Mouse (Mus musculus): ENCODE measurements around the gene Tssk6. TPM values are rescaled to one million over a fixed set of nuclear protein-coding genes. Genes with fewer than 3 reads are reported as not detected.

Tssk6 gene
- polyA plus RNA-seq, 1 experiment from 2014 or later, result 4.7 TPM

GRCm38 (mm10) chr8:69881261-69881865, 20.6 kb upstream of the Tssk6 start:
- Histone ChIP-seq H3K4me3 (replicated peaks; ENCODE audit: low read length) (peak overlapping the region; percentile 49), H3K9me3 (ENCODE audit: control insufficient read depth, low read length) (no peaks in the 10 kb centered on the region), H3K27me3 (ENCODE audit: control insufficient read depth, insufficient read depth, low read length) (peaks cover 73% of the 10 kb centered on the region), H3K27ac (no peak overlapping the region), H3K9ac (peak overlapping the region; percentile 44), H3K4me2 (replicated peaks) (peak overlapping the region; percentile 59), H3K4me1 (replicated peaks; ENCODE audit: control insufficient read depth, insufficient read depth, low read length) (0 out of 2 replicates have a peak, but pooled peaks cover 9% of the 10 kb centered on the region), H3K36me3 (replicated peaks; ENCODE audit: control insufficient read depth, insufficient read depth) (no peaks in the 10 kb centered on the region)
- no peak for DNase-seq (ENCODE audit: low spot score)
- peak; percentile 9; the same call in 1 of the 2 replicates for ATAC-seq (ENCODE audit: low FRiP score)
- WGBS, result 18% methylated on average over 78 of the region's 79 CpGs

GRCm38 (mm10) chr8:69882021-69882756, 19.8 kb upstream of the Tssk6 start:
- Histone ChIP-seq H3K4me1 (replicated peaks; ENCODE audit: control insufficient read depth, insufficient read depth, low read length) (peaks cover 9% of the 10 kb centered on the region; the same call in 1 of the 2 replicates), H3K9me3 (ENCODE audit: control insufficient read depth, low read length) (no peaks in the 10 kb centered on the region), H3K27ac (no peak overlapping the region), H3K27me3 (ENCODE audit: control insufficient read depth, insufficient read depth, low read length) (peaks cover 82% of the 10 kb centered on the region), H3K36me3 (replicated peaks; ENCODE audit: control insufficient read depth, insufficient read depth) (no peaks in the 10 kb centered on the region), H3K4me3 (replicated peaks; ENCODE audit: low read length) (peak overlapping the region; percentile 49), H3K4me2 (replicated peaks) (peak overlapping the region; percentile 59), H3K9ac (peak overlapping the region; percentile 44)
- ATAC-seq (ENCODE audit: low FRiP score) (peak; percentile 77), DNase-seq (ENCODE audit: low spot score) (peak; percentile 75)
- 7% methylated on average over 98 of the region's 103 CpGs for WGBS

GRCm38 (mm10) chr8:69882833-69883600, 19.0 kb upstream of the Tssk6 start:
- WGBS, result 14% methylated on average over 52 of the region's 52 CpGs
- Histone ChIP-seq H3K27ac (no peak overlapping the region), H3K4me2 (replicated peaks) (peak overlapping the region; percentile 59), H3K36me3 (replicated peaks; ENCODE audit: control insufficient read depth, insufficient read depth) (no peaks in the 10 kb centered on the region), H3K9me3 (ENCODE audit: control insufficient read depth, low read length) (no peaks in the 10 kb centered on the region), H3K27me3 (ENCODE audit: control insufficient read depth, insufficient read depth, low read length) (peaks cover 90% of the 10 kb centered on the region), H3K4me3 (replicated peaks; ENCODE audit: low read length) (peak overlapping the region; percentile 49), H3K9ac (no peak overlapping the region), H3K4me1 (replicated peaks; ENCODE audit: control insufficient read depth, insufficient read depth, low read length) (peaks cover 16% of the 10 kb centered on the region; the same call in 1 of the 2 replicates)
- DNase-seq (ENCODE audit: low spot score), result no peak
- ATAC-seq (ENCODE audit: low FRiP score), result no peak

GRCm38 (mm10) chr8:69884141-69884540, 17.8 kb upstream of the Tssk6 start:
- Histone ChIP-seq H3K36me3 (replicated peaks; ENCODE audit: control insufficient read depth, insufficient read depth) (no peaks in the 10 kb centered on the region), H3K9me3 (ENCODE audit: control insufficient read depth, low read length) (no peaks in the 10 kb centered on the region), H3K27me3 (ENCODE audit: control insufficient read depth, insufficient read depth, low read length) (peaks cover 100% of the 10 kb centered on the region), H3K4me3 (replicated peaks; ENCODE audit: low read length) (no peak overlapping the region), H3K4me1 (replicated peaks; ENCODE audit: control insufficient read depth, insufficient read depth, low read length) (peaks cover 27% of the 10 kb centered on the region; the same call in 1 of the 2 replicates), H3K27ac (no peak overlapping the region), H3K4me2 (replicated peaks) (no peak overlapping the region), H3K9ac (no peak overlapping the region)
- WGBS, result 56% methylated on average over 13 of the region's 13 CpGs
- ATAC-seq (ENCODE audit: low FRiP score) (no peak), DNase-seq (ENCODE audit: low spot score) (no peak)

- peaks cover 82% of the 10 kb centered on the region for H3K27me3 ChIP-seq (ENCODE audit: control insufficient read depth, insufficient read depth, low read length)
- peaks cover 3% of the 10 kb centered on the region; the same call in 1 of the 2 replicates for H3K36me3 ChIP-seq (replicated peaks; ENCODE audit: control insufficient read depth, insufficient read depth)
- H3K4me1 ChIP-seq (replicated peaks; ENCODE audit: control insufficient read depth, insufficient read depth, low read length), result peaks cover 22% of the 10 kb centered on the region; the same call in 1 of the 2 replicates
- WGBS, result under 1% methylated on average over 59 of the region's 60 CpGs
- peak within 1 kb of the TSS; percentile 41 for H3K4me2 ChIP-seq (replicated peaks)
- H3K9me3 ChIP-seq (ENCODE audit: control insufficient read depth, low read length), result no peaks in the 10 kb centered on the region
- ATAC-seq (ENCODE audit: low FRiP score), result no peak
- no peak within 1 kb of the TSS; the same call in 1 of the 2 replicates for H3K9ac ChIP-seq
- no peak within 1 kb of the TSS for H3K27ac ChIP-seq
- H3K4me3 ChIP-seq (replicated peaks; ENCODE audit: low read length), result peak within 1 kb of the TSS; percentile 20
- no peak for DNase-seq (ENCODE audit: low spot score)
Measured at GRCm38 (mm10) chr8:69887289-69888243, 14.4 kb upstream of the Tssk6 start, which contains the start of gene Cilp2. Cilp2 (minus strand) TSS chr8:69887687.

- 9% methylated on average over 24 of the region's 24 CpGs for WGBS
- DNase-seq (ENCODE audit: low spot score), result no peak
- H3K9ac ChIP-seq, result no peak overlapping the region
Measured at GRCm38 (mm10) chr8:69888244-69888866, 13.6 kb upstream of the Tssk6 start.

GRCm38 (mm10) chr8:69888902-69889301, 13.1 kb upstream of the Tssk6 start:
- no peak for DNase-seq (ENCODE audit: low spot score)
- 4% methylated on average over 32 of the region's 32 CpGs for WGBS
- H3K27me3 ChIP-seq (ENCODE audit: control insufficient read depth, insufficient read depth, low read length), result peaks cover 69% of the 10 kb centered on the region
- H3K4me2 ChIP-seq (replicated peaks), result peak overlapping the region; percentile 41
- no peak overlapping the region for H3K27ac ChIP-seq
- H3K9ac ChIP-seq, result no peak overlapping the region
- ATAC-seq (ENCODE audit: low FRiP score), result no peak
- H3K4me3 ChIP-seq (replicated peaks; ENCODE audit: low read length), result peak overlapping the region; percentile 20
- H3K9me3 ChIP-seq (ENCODE audit: control insufficient read depth, low read length), result no peaks in the 10 kb centered on the region
- peaks cover 22% of the 10 kb centered on the region; the same call in 1 of the 2 replicates for H3K4me1 ChIP-seq (replicated peaks; ENCODE audit: control insufficient read depth, insufficient read depth, low read length)
- peaks cover 16% of the 10 kb centered on the region for H3K36me3 ChIP-seq (replicated peaks; ENCODE audit: control insufficient read depth, insufficient read depth)

More at GRCm38 (mm10) chr8:69888244-69888866, 13.6 kb upstream of the Tssk6 start:
- H3K9me3 ChIP-seq (ENCODE audit: control insufficient read depth, low read length), result no peaks in the 10 kb centered on the region
- H3K27ac ChIP-seq, result no peak overlapping the region
- H3K27me3 ChIP-seq (ENCODE audit: control insufficient read depth, insufficient read depth, low read length), result peaks cover 74% of the 10 kb centered on the region
- no peak for ATAC-seq (ENCODE audit: low FRiP score)
- H3K4me1 ChIP-seq (replicated peaks; ENCODE audit: control insufficient read depth, insufficient read depth, low read length), result peaks cover 22% of the 10 kb centered on the region; the same call in 1 of the 2 replicates
- peak overlapping the region; percentile 41 for H3K4me2 ChIP-seq (replicated peaks)
- H3K36me3 ChIP-seq (replicated peaks; ENCODE audit: control insufficient read depth, insufficient read depth), result peaks cover 11% of the 10 kb centered on the region; the same call in 1 of the 2 replicates
- peak overlapping the region; percentile 20 for H3K4me3 ChIP-seq (replicated peaks; ENCODE audit: low read length)

GRCm38 (mm10) chr8:69890813-69891241, 11.2 kb upstream of the Tssk6 start:
- peaks cover 22% of the 10 kb centered on the region for H3K36me3 ChIP-seq (replicated peaks; ENCODE audit: control insufficient read depth, insufficient read depth)
- no peak for ATAC-seq (ENCODE audit: low FRiP score)
- H3K27ac ChIP-seq, result no peak overlapping the region
- peaks cover 50% of the 10 kb centered on the region for H3K27me3 ChIP-seq (ENCODE audit: control insufficient read depth, insufficient read depth, low read length)
- H3K4me2 ChIP-seq (replicated peaks), result peak overlapping the region; percentile 29
- H3K4me3 ChIP-seq (replicated peaks; ENCODE audit: low read length), result no peak overlapping the region
- no peaks in the 10 kb centered on the region for H3K9me3 ChIP-seq (ENCODE audit: control insufficient read depth, low read length)
- H3K4me1 ChIP-seq (replicated peaks; ENCODE audit: control insufficient read depth, insufficient read depth, low read length), result peaks cover 22% of the 10 kb centered on the region; the same call in 1 of the 2 replicates
- DNase-seq (ENCODE audit: low spot score), result peak; percentile 73
- whole genome bisulfite sequencing, result 41% methylated on average over 19 of the region's 19 CpGs
- H3K9ac ChIP-seq, result no peak overlapping the region

Measured in hindbrain, embryonic 14.5 days (tissue).